Mouse (Mus musculus) thymus, adult 2 months (tissue): ENCODE results near the gene Sh3kbp1.

Experiments
- CTCF ChIP-seq: fragments of 200-500 bp; IDR thresholded peaks from 2 replicates; pipeline ENCODE4 v1.5.1; 2012; ENCODE audit warnings: mild to moderate bottlenecking, control low read depth, low read length, moderate library complexity, borderline replicate concordance; ENCODE audit not compliant: control insufficient read depth, poor library complexity, insufficient read depth; ENCODE audit errors: extremely low read depth
- POLR2A ChIP-seq: fragments of 200-500 bp; IDR thresholded peaks from 2 replicates; pipeline ENCODE4 v1.6.1; 2012; ENCODE audit warnings: mild to moderate bottlenecking, low read length, control low read depth, moderate library complexity; ENCODE audit not compliant: control insufficient read depth, poor library complexity, insufficient read depth; ENCODE audit errors: extremely low read depth

- no peak for TF ChIP-seq CTCF
- no peak for TF ChIP-seq POLR2A
Observed at GRCm38 (mm10) chrX:159835239-159835638, 208.2 kb downstream of the Sh3kbp1 start.
